Mouse (Mus musculus) frontal cortex, postnatal 36 days (tissue): ENCODE data around the gene Caap1.
A peak's percentile ranks its signal among the peaks of the same experiment; 100 is the strongest.

ENCODE experiments used
- DNase-seq, 2 experiments: peaks; one replicate each; pipeline ENCODE4 v3.0.0; 2022; ENCODE audit warnings: low spot score in 2 of 2

Caap1 gene

DNA sequence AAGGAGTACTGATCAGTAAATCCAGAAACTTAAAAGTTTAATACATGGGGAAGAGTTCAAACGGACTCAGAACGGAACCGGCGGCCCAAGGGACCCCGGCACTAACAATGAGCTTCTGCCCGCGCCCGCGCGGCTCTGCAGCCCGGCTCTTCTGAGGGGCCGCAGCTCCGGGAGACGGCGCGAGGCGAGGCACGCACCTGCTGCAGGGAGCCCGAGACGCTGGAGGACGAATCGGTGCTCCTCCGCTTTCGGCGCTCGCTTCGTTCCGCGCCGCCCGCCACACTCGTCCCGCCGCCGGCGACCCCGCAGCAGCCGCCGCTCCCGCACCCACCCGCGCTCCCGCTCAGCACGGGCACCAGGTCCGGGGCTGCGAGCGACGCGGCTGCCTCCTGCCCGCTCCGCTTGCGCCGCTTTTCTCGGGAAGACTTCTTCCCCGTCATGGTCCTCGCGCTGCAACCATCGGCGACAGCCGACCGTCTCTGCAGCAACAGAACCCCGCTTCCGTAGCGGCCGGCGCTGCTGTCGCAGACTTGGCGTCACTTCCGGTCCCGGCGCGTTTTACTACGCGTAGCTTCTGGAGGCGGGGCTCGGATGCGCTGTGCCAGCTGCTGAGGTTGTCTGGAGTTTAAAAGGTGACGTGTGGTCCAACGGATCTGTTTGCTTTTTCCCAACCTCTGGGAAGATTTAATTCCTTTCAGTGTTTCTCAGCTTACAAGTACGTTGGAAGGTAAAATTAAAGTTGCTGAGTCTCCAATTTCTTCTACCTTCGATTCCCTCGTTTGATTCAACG, at the start of gene Caap1, which contains the start of gene Gm10306:
Gene Caap1 (minus strand): TSS at position 532 of the 790 bp plus-strand sequence.
Gene Gm10306 (plus strand): TSS at position 282 of the 790 bp plus-strand sequence.
- peak; percentile 95 for DNase-seq

GRCm38 (mm10) chr4:94605591-94605990, 49.0 kb upstream of the Caap1 start:
- no peak for DNase-seq

GRCm38 (mm10) chr4:94604452-94605019, 47.9 kb upstream of the Caap1 start:
- DNase-seq, result no peak

GRCm38 (mm10) chr4:94603031-94603629, 46.5 kb upstream of the Caap1 start, which contains the start of gene Plaa:
TSS of gene Plaa (minus strand) at chr4:94603244.
- DNase-seq, result peak; percentile 95 to 97

DNA sequence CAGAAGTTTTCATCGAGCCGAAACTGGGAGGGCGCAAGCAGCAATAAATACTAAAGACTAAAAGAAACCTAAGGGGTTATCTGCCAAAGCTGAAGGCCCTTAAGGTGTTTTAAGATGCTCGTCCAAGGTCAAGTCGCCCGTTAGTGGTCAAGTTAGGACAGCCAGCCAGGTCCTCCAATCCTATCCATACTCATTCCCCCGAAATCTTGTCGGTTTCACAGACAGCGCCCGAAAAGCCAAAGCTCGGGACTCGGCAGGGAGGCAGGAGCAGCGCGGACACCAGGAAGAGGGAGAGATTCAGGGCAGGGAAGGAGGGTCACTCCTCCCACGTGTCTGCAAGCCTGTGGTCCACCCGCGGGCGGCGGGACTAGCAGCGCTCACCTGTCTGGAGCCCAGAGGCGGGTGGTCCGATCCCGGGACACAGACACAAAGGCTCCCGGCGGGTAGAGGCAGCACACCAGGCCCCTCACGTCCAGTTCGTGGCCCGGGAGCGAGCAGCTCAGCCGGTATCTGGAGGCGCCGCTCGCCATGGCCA, 46.0 kb upstream of the Caap1 start:
- no peak for DNase-seq

- DNase-seq, result no peak
Observed at GRCm38 (mm10) chr4:94601395-94601794, 44.8 kb upstream of the Caap1 start.

DNA sequence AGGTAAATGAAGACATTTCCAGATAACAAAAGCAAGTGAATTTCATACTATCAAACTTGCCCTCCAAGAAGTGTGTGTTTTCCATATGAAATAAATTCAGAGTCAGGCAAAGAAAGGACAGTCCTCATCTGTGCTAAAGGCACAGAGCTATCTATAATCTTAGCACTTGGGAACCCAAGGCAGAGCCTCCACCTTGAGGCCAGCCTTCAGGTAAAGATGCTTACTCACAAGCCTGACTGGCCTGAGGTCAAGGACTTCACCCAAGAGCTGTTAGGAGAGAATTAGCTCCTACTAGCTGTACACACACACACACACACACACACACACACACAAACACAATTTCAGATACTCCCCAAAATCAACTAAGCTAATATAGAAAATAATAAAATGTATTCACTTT, 36.1 kb upstream of the Caap1 start:
- DNase-seq, result no peak

GRCm38 (mm10) chr4:94591765-94592381, 35.3 kb upstream of the Caap1 start:
- DNase-seq, result no peak

- DNase-seq, result no peak
Observed at GRCm38 (mm10) chr4:94572677-94573076, 16.1 kb upstream of the Caap1 start.

- DNase-seq, result no peak
Observed at GRCm38 (mm10) chr4:94564297-94564696, 7.7 kb upstream of the Caap1 start.

DNA sequence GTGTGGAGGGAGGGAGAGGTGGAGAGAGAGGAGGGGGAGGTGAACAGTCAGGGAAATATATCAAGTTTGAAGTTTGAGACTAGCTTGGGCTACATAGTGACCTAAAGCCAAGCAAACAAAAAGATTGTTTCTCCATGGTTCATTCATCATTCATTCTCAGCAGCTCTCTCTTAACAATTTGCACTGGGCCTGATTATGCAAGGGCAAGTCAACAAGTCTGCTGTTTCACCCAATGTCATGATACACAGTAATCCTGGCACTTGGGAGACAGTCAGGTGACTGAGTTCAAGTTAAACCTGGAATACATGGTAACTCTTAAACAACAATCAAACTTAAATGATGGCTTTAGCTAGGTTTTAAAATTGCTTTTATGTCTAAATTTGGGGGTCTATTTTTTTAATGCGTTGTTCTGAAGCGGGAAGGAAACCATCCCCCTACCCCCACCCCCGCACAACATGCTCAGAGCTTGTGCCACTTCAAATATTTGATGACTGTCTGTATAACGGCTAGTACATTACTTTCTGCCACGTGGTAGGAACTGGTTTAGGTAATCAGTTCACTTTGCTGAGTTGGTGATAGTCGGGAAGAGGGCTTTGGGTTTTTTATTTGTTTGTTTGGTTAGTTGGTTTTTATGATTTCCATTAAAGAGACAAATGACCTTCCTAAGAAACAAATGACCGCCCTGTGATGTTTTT, 5.5 kb upstream of the Caap1 start:
- DNase-seq, result no peak

DNA sequence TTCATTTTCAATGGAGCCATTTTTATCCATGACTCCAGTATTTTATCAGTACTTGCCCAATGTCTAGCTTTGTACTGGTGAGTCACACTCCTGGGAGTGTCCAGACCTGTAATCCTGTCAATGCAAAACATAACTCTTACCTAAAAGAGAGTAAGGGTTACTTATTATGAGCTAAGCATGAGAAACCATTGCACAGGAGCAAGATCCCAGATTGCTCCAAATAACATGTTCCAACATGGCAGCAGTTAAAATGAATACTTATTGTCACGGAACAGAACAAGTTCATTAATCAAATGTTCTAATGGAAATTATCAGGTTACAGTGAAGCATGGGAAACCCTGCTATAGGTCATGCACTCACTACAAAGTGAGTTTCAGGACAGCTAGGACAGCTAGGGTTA, 3.7 kb upstream of the Caap1 start:
- DNase-seq, result no peak

DNA sequence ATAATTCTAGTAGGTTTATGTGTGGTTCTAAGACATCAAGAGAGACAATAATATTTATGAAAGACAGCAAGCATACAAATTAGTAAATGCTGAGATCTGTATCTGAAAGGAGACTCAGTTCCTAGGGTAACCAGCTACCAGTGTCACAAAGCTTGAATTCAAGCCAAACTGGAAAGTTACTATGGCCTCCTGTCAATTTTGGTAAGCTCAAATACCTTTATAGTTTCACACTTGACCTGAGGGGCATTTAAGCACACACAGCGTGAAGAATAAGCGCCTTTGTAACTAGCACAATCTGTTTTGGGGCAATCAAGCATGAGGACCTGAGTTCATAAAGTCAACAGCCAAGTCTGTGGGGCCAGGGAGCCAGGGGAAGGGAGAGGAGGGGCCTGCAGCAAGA, 2.7 kb upstream of the Caap1 start:
- no peak for DNase-seq

DNA sequence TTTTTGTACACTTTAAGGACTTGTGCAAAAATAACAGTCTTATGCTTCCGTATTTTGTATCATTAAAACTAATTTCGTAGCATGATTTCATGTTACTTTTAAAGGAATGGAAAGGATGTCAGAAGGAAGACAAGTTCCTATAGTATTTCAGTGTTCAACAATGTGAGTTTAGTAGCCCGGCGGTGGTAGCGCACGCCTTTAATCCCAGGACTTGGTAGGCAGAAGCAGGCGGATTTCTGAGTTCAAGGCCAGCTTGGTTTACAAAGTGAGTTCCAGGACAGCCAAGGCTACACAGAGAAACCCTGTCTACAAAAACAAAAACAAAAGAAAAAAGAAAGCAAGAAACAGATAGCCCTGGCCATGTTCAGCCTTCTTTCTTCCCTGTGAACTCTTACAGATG, 549 bp upstream of the Caap1 start:
- DNase-seq, result no peak

GRCm38 (mm10) chr4:94554955-94555494, 1.6 kb downstream of the Caap1 start:
- no peak for DNase-seq

DNA sequence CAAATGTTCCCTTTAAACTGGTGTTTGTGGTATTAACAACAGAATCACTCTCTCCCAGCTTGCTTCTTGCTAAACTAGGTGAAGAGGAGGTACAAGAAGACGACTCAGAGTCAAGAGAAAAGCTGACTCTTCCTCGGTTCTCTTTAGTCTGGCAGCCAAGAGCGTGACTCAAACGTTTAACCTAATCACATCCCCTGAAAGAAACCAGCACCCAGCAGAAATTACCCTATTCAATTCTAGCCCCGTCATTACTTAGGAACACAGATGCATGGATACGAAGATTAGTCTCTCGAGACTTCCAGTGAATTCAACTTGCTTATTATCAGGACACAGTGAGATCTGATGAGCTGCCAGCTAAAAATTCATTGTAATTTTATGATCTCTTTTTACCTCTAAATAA, 12.3 kb downstream of the Caap1 start:
- no peak for DNase-seq

DNA sequence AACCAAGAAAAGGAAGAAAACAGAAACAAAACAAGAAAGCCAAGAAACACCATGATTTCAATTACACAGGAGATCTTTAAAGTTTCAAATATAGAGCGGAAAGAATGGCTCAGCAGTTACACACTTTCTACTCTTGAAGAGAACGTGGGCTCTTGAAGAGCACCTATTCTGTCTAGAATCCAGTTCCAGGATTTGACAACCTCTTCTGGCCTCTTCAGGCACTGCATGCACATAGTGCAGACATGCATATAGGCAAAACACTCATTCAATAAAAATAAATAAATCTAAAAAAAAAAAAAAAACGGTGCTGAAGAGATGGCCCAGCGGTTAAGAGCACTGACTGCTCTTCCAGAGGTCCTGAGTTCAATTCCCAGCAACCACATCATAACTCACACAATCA, 13.6 kb downstream of the Caap1 start:
- DNase-seq, result no peak

- no peak for DNase-seq
Observed at GRCm38 (mm10) chr4:94533205-94533604, 23.4 kb downstream of the Caap1 start.

DNA sequence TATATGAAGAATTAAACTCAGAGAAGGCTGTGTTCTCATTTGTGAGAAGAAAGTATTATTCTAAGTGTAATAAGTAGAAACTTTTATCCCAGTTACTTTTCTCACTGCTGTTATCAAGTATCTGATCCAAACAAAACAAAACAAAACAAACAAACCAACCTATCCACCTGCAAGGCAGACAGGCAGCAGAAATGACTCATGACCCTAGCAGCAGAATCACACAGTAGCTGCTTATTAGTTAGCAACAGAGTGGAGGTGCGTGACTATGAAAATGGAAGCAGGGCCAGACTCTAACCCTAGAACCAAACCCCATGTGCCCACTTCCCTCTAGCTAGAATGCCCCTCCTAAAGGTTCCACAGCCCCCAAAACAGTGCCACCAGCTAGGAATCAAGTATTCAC, 27.1 kb downstream of the Caap1 start:
- no peak for DNase-seq

GRCm38 (mm10) chr4:94523321-94523720, 33.3 kb downstream of the Caap1 start:
- peak in 1 of 2 experiments; percentile 7 for DNase-seq

DNA sequence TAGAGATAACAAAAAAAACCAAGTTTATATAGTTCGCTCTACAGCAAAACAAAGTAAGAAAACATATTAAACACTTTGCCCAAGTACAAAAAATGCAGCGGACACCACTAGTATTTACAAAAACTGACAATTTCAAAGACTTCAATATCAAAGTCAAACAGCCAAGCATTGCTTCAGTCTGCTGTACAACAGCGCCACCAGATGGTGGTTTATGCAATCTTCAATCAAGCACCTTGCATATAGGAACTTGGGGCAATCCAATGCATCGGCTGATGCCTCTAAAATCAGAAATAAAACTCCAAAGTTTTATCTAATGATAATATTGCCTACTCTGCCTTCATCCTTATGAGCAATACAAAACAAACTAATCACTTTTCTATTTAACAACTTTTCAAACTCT, 39.0 kb downstream of the Caap1 start:
- DNase-seq, result peak; percentile 20 to 52
